Mouse (Mus musculus): Measurements from ENCODE around the gene Gm17374.
"Not testable (repeated sequence)": the region's sequence is repeated elsewhere in the genome, so short reads cannot be mapped to it uniquely, and the experiment has no call there.

Gene Gm17374

GRCm38 (mm10) chr2:140151743-140152142, at the start of gene Gm17374:
TSS of gene Gm17374 (plus strand) at chr2:140152043.
- DNase-seq (ENCODE audit: low spot score in 2 of 2) = not testable (repeated sequence)

- no peak for DNase-seq (ENCODE audit: low spot score in 2 of 2)
These were observed 46.9 kb upstream of the Gm17374 start for GRCm38 (mm10) chr2:140104951-140105350.

GRCm38 (mm10) chr2:140107641-140108040, 44.2 kb upstream of the Gm17374 start:
- DNase-seq (ENCODE audit: low spot score in 2 of 2) = no peak

GRCm38 (mm10) chr2:140108945-140109344, 42.9 kb upstream of the Gm17374 start:
- no peak for DNase-seq (ENCODE audit: low spot score in 2 of 2)

- DNase-seq (ENCODE audit: low spot score in 2 of 2) = no peak
These were observed 38.0 kb upstream of the Gm17374 start for GRCm38 (mm10) chr2:140113851-140114250.

- no peak for DNase-seq (ENCODE audit: low spot score in 2 of 2)
These were observed 26.3 kb upstream of the Gm17374 start for GRCm38 (mm10) chr2:140125516-140125915.

- no peak for DNase-seq (ENCODE audit: low spot score in 2 of 2)
These were observed 7.4 kb downstream of the Gm17374 start for GRCm38 (mm10) chr2:140159186-140159730.

GRCm38 (mm10) chr2:140163351-140163854, 11.6 kb downstream of the Gm17374 start:
- DNase-seq (ENCODE audit: low spot score in 2 of 2) = no peak

- DNase-seq (ENCODE audit: low spot score in 2 of 2) = no peak
These were observed 17.2 kb downstream of the Gm17374 start for GRCm38 (mm10) chr2:140169057-140169456.

- peak; percentile 96 to 97 for DNase-seq (ENCODE audit: low spot score in 2 of 2)
These were observed 18.4 kb downstream of the Gm17374 start, which contains the start of the genes Esf1 and Ndufaf5 for GRCm38 (mm10) chr2:140170127-140170802. TSS of gene Esf1 (minus strand) at chr2:140170564. TSS of gene Ndufaf5 (plus strand) at chr2:140170649.

GRCm38 (mm10) chr2:140170803-140171553, 19.1 kb downstream of the Gm17374 start:
- peak in 1 of 2 experiments; percentile 1 for DNase-seq (ENCODE audit: low spot score in 2 of 2)

- DNase-seq (ENCODE audit: low spot score in 2 of 2) = not testable (repeated sequence)
These were observed 33.9 kb downstream of the Gm17374 start for GRCm38 (mm10) chr2:140185685-140186210.

- DNase-seq (ENCODE audit: low spot score in 2 of 2) = no peak
These were observed 48.9 kb downstream of the Gm17374 start for GRCm38 (mm10) chr2:140200713-140201112.

GRCm38 (mm10) chr2:140202573-140202972, 50.7 kb downstream of the Gm17374 start:
- DNase-seq (ENCODE audit: low spot score in 2 of 2) = peak; percentile 3 to 8

Measured in heart, adult 9 months (tissue).